Mouse (Mus musculus): ENCODE data around the gene Thoc3. TPM values are rescaled to one million over a fixed set of nuclear protein-coding genes. Genes with fewer than 3 reads are reported as not detected.

Gene Thoc3
- polyA plus RNA-seq, 1 experiment: 47.8 TPM

GRCm38 (mm10) chr13:54438814-54439213 is 29.8 kb downstream of the Thoc3 start:
- no peak for DNase-seq (ENCODE audit: low read depth)
- TF ChIP-seq POLR2A (IDR thresholded peaks at IDR 0.05; ENCODE audit: borderline replicate concordance, extremely low read depth, insufficient read depth, insufficient read length, poor library complexity, severe bottlenecking) (no peak), CTCF (IDR thresholded peaks at IDR 0.05; ENCODE audit: borderline replicate concordance, extremely low read depth, insufficient read depth, insufficient read length) (no peak)

GRCm38 (mm10) chr13:54437083-54437482 is 31.6 kb downstream of the Thoc3 start:
- TF ChIP-seq POLR2A (IDR thresholded peaks at IDR 0.05; ENCODE audit: borderline replicate concordance, extremely low read depth, insufficient read depth, insufficient read length, poor library complexity, severe bottlenecking) (no peak), CTCF (IDR thresholded peaks at IDR 0.05; ENCODE audit: borderline replicate concordance, extremely low read depth, insufficient read depth, insufficient read length) (no peak)
- DNase-seq (ENCODE audit: low read depth): no peak

- no peak for DNase-seq (ENCODE audit: low read depth)
Observed at GRCm38 (mm10) chr13:54436666-54437065, 32.0 kb downstream of the Thoc3 start.

GRCm38 (mm10) chr13:54431161-54431560 is 37.5 kb downstream of the Thoc3 start:
- no peak for TF ChIP-seq CTCF (IDR thresholded peaks at IDR 0.05; ENCODE audit: borderline replicate concordance, extremely low read depth, insufficient read depth, insufficient read length)
- DNase-seq (ENCODE audit: low read depth): no peak

More at GRCm38 (mm10) chr13:54436666-54437065, 32.0 kb downstream of the Thoc3 start:
- TF ChIP-seq CTCF (IDR thresholded peaks at IDR 0.05; ENCODE audit: borderline replicate concordance, extremely low read depth, insufficient read depth, insufficient read length) (no peak), POLR2A (IDR thresholded peaks at IDR 0.05; ENCODE audit: borderline replicate concordance, extremely low read depth, insufficient read depth, insufficient read length, poor library complexity, severe bottlenecking) (no peak)

- no peak for TF ChIP-seq POLR2A (IDR thresholded peaks at IDR 0.05; ENCODE audit: borderline replicate concordance, extremely low read depth, insufficient read depth, insufficient read length, poor library complexity, severe bottlenecking)
- TF ChIP-seq CTCF (IDR thresholded peaks at IDR 0.05; ENCODE audit: borderline replicate concordance, extremely low read depth, insufficient read depth, insufficient read length): no peak
Observed at GRCm38 (mm10) chr13:54430051-54430450, 38.6 kb downstream of the Thoc3 start.

GRCm38 (mm10) chr13:54428771-54429170 is 39.9 kb downstream of the Thoc3 start:
- TF ChIP-seq CTCF (IDR thresholded peaks at IDR 0.05; ENCODE audit: borderline replicate concordance, extremely low read depth, insufficient read depth, insufficient read length) (no peak), POLR2A (IDR thresholded peaks at IDR 0.05; ENCODE audit: borderline replicate concordance, extremely low read depth, insufficient read depth, insufficient read length, poor library complexity, severe bottlenecking) (no peak)
- no peak for DNase-seq (ENCODE audit: low read depth)

More at GRCm38 (mm10) chr13:54430051-54430450, 38.6 kb downstream of the Thoc3 start:
- DNase-seq (ENCODE audit: low read depth): no peak

GRCm38 (mm10) chr13:54426781-54427655 is 41.6 kb downstream of the Thoc3 start:
- TF ChIP-seq CTCF (IDR thresholded peaks at IDR 0.05; ENCODE audit: borderline replicate concordance, extremely low read depth, insufficient read depth, insufficient read length): no peak

GRCm38 (mm10) chr13:54425269-54425668 is 43.4 kb downstream of the Thoc3 start:
- DNase-seq (ENCODE audit: low read depth): peak; percentile 85
- TF ChIP-seq POLR2A (IDR thresholded peaks at IDR 0.05; ENCODE audit: borderline replicate concordance, extremely low read depth, insufficient read depth, insufficient read length, poor library complexity, severe bottlenecking): no peak
- no peak for TF ChIP-seq CTCF (IDR thresholded peaks at IDR 0.05; ENCODE audit: borderline replicate concordance, extremely low read depth, insufficient read depth, insufficient read length)

More at GRCm38 (mm10) chr13:54426781-54427655, 41.6 kb downstream of the Thoc3 start:
- DNase-seq (ENCODE audit: low read depth): no peak

GRCm38 (mm10) chr13:54420226-54420625 is 48.4 kb downstream of the Thoc3 start:
- DNase-seq (ENCODE audit: low read depth): no peak
- TF ChIP-seq POLR2A (IDR thresholded peaks at IDR 0.05; ENCODE audit: borderline replicate concordance, extremely low read depth, insufficient read depth, insufficient read length, poor library complexity, severe bottlenecking) (no peak), CTCF (IDR thresholded peaks at IDR 0.05; ENCODE audit: borderline replicate concordance, extremely low read depth, insufficient read depth, insufficient read length) (no peak)

- TF ChIP-seq CTCF (IDR thresholded peaks at IDR 0.05; ENCODE audit: borderline replicate concordance, extremely low read depth, insufficient read depth, insufficient read length): no peak
- TF ChIP-seq POLR2A (IDR thresholded peaks at IDR 0.05; ENCODE audit: borderline replicate concordance, extremely low read depth, insufficient read depth, insufficient read length, poor library complexity, severe bottlenecking): no peak
- DNase-seq (ENCODE audit: low read depth): peak; percentile 86
Observed at GRCm38 (mm10) chr13:54418781-54419327, 49.8 kb downstream of the Thoc3 start.

- DNase-seq (ENCODE audit: low read depth): no peak
- no peak for TF ChIP-seq POLR2A (IDR thresholded peaks at IDR 0.05; ENCODE audit: borderline replicate concordance, extremely low read depth, insufficient read depth, insufficient read length, poor library complexity, severe bottlenecking)
- TF ChIP-seq CTCF (IDR thresholded peaks at IDR 0.05; ENCODE audit: borderline replicate concordance, extremely low read depth, insufficient read depth, insufficient read length): no peak
Observed at GRCm38 (mm10) chr13:54415059-54415458, 53.6 kb downstream of the Thoc3 start.

GRCm38 (mm10) chr13:54412721-54413120 is 55.9 kb downstream of the Thoc3 start:
- no peak for DNase-seq (ENCODE audit: low read depth)
- TF ChIP-seq POLR2A (IDR thresholded peaks at IDR 0.05; ENCODE audit: borderline replicate concordance, extremely low read depth, insufficient read depth, insufficient read length, poor library complexity, severe bottlenecking) (no peak), CTCF (IDR thresholded peaks at IDR 0.05; ENCODE audit: borderline replicate concordance, extremely low read depth, insufficient read depth, insufficient read length) (no peak)

Measured in brain, embryonic 14.5 days (tissue).